Mouse (Mus musculus) heart, adult 2 months (tissue): ENCODE data around the gene Tcte2.

Source experiments
- CTCF ChIP-seq: fragments of 200-600 bp; IDR thresholded peaks from 2 replicates; pipeline ENCODE4 v1.8.1; 2022; ENCODE audit warnings: antibody characterized with exemption, mild to moderate bottlenecking, moderate library complexity
- EP300 ChIP-seq: fragments of 200-500 bp; IDR thresholded peaks from 2 replicates; pipeline ENCODE4 v1.6.1; 2011; ENCODE audit warnings: low read depth, low read length, control low read depth; ENCODE audit not compliant: insufficient read depth
- POLR2A ChIP-seq: fragments of 200-500 bp; IDR thresholded peaks from 2 replicates; pipeline ENCODE4 v1.6.1; 2011; ENCODE audit warnings: mild to moderate bottlenecking, low read depth, low read length, control low read depth; ENCODE audit not compliant: insufficient read depth

DNA sequence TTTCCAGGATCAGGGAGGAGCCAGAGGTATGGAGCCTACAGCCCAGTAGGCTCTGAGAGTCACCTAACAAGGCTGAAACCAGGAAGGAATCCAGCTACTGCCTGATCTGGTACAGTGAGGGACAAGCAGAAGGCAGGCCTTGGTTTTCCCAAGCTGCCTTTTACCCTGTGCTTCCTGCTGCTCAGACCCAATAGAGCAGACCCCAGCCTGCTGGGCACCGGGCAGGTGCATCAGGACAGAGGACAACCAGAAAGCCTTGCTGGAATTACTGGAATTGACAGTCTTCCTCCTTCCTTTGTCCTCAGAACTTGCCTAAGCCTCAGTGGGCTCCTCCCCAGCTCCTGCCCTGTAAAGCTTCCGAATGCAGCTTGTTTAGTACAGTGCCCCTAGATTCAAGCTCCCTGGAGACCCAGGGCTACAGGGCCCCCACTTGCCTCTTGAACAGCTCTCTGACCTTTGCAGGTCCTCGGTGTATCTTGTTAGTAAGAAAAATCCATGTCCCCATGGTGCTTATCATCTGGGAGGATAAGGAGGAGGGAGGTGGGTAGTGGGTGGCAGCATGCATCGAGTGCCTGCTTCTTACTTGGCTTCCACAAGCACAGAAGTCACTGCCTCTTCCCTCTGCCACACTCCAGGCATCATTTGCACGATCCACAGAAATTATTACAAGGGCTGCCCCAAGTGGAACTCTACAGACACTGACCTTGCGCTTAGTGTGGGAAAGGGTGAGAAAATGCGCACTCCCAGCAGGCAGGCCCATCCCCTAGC is 18.5 kb downstream of the Tcte2 start:
- TF ChIP-seq CTCF (no peak), POLR2A (no peak), EP300 (no peak)
